Mouse (Mus musculus): ENCODE measurements at regions not wholly inside any gene's neighbourhood (a gene's known extent, or its start where the extent isn't known, plus 50 kb on each side); places are given as distances from the start of the nearest gene placed in this dataset.

GRCm38 (mm10) chr4:47653143-47653542, 178.7 kb downstream of the Sec61b start:
- 85% methylated on average over 2 of the region's 2 CpGs for WGBS
- ATAC-seq (ENCODE audit: low FRiP score, low TSS enrichment): no peak
- Histone ChIP-seq H3K4me3 (ENCODE audit: low read length) (no peak overlapping the region), H3K9me3 (ENCODE audit: low read length) (no peaks in the 10 kb centered on the region), H3K27me3 (ENCODE audit: insufficient read depth, low read length) (no peaks in the 10 kb centered on the region), H3K36me3 (ENCODE audit: insufficient read depth, low read length) (no peaks in the 10 kb centered on the region), H3K27ac (ENCODE audit: low read length) (no peak overlapping the region), H3K9ac (replicated peaks; ENCODE audit: low read length) (no peak overlapping the region), H3K4me1 (ENCODE audit: insufficient read depth, low read length) (peaks cover 6% of the 10 kb centered on the region; the same call in 1 of the 2 replicates), H3K4me2 (replicated peaks; ENCODE audit: low read depth, low read length) (no peak overlapping the region)

- 77% methylated on average over 5 of the region's 5 CpGs for WGBS
- no peaks in the 10 kb centered on the region for H3K27me3 ChIP-seq (ENCODE audit: insufficient read depth, low read length)
- H3K4me2 ChIP-seq (replicated peaks; ENCODE audit: low read depth, low read length): no peak overlapping the region
- no peak overlapping the region for H3K4me3 ChIP-seq (ENCODE audit: low read length)
- H3K9me3 ChIP-seq (ENCODE audit: low read length): no peaks in the 10 kb centered on the region
- no peak overlapping the region for H3K27ac ChIP-seq (ENCODE audit: low read length)
- H3K36me3 ChIP-seq (ENCODE audit: insufficient read depth, low read length): no peaks in the 10 kb centered on the region
- no peaks in the 10 kb centered on the region for H3K4me1 ChIP-seq (ENCODE audit: insufficient read depth, low read length)
- no peak overlapping the region for H3K9ac ChIP-seq (replicated peaks; ENCODE audit: low read length)
- ATAC-seq (ENCODE audit: low FRiP score, low TSS enrichment): no peak
These were observed 195.1 kb downstream of the Sec61b start for GRCm38 (mm10) chr4:47669519-47669918.

- Histone ChIP-seq H3K4me2 (replicated peaks; ENCODE audit: low read depth, low read length) (no peak overlapping the region), H3K36me3 (ENCODE audit: insufficient read depth, low read length) (no peaks in the 10 kb centered on the region), H3K9me3 (ENCODE audit: low read length) (no peaks in the 10 kb centered on the region), H3K4me3 (ENCODE audit: low read length) (no peak overlapping the region), H3K4me1 (ENCODE audit: insufficient read depth, low read length) (no peaks in the 10 kb centered on the region), H3K27me3 (ENCODE audit: insufficient read depth, low read length) (no peaks in the 10 kb centered on the region), H3K9ac (replicated peaks; ENCODE audit: low read length) (no peak overlapping the region), H3K27ac (ENCODE audit: low read length) (no peak overlapping the region)
- 61% methylated on average over 3 of the region's 3 CpGs for WGBS
- ATAC-seq (ENCODE audit: low FRiP score, low TSS enrichment): no peak
These were observed 196.0 kb downstream of the Sec61b start for GRCm38 (mm10) chr4:47670476-47670875.

- Histone ChIP-seq H3K4me3 (ENCODE audit: low read length) (no peak overlapping the region), H3K4me1 (ENCODE audit: insufficient read depth, low read length) (no peaks in the 10 kb centered on the region), H3K27ac (ENCODE audit: low read length) (no peak overlapping the region), H3K27me3 (ENCODE audit: insufficient read depth, low read length) (no peaks in the 10 kb centered on the region), H3K36me3 (ENCODE audit: insufficient read depth, low read length) (no peaks in the 10 kb centered on the region), H3K4me2 (replicated peaks; ENCODE audit: low read depth, low read length) (no peak overlapping the region), H3K9ac (replicated peaks; ENCODE audit: low read length) (no peak overlapping the region), H3K9me3 (ENCODE audit: low read length) (no peaks in the 10 kb centered on the region)
- 91% methylated on average over 5 of the region's 5 CpGs for WGBS
- no peak for ATAC-seq (ENCODE audit: low FRiP score, low TSS enrichment)
These were observed 196.9 kb downstream of the Sec61b start for GRCm38 (mm10) chr4:47671362-47671761.

- Histone ChIP-seq H3K4me2 (replicated peaks; ENCODE audit: low read depth, low read length) (no peak overlapping the region), H3K4me1 (ENCODE audit: insufficient read depth, low read length) (no peaks in the 10 kb centered on the region), H3K9me3 (ENCODE audit: low read length) (no peaks in the 10 kb centered on the region), H3K4me3 (ENCODE audit: low read length) (no peak overlapping the region), H3K27ac (ENCODE audit: low read length) (no peak overlapping the region), H3K36me3 (ENCODE audit: insufficient read depth, low read length) (no peaks in the 10 kb centered on the region), H3K9ac (replicated peaks; ENCODE audit: low read length) (no peak overlapping the region), H3K27me3 (ENCODE audit: insufficient read depth, low read length) (no peaks in the 10 kb centered on the region)
- ATAC-seq (ENCODE audit: low FRiP score, low TSS enrichment): no peak
- 87% methylated on average over 4 of the region's 4 CpGs for WGBS
These were observed 206.7 kb downstream of the Sec61b start for GRCm38 (mm10) chr4:47681141-47681540.

GRCm38 (mm10) chr4:47691207-47691606, 216.7 kb downstream of the Sec61b start:
- WGBS: 81% methylated on average over 2 of the region's 2 CpGs
- no peak overlapping the region for H3K9ac ChIP-seq (replicated peaks; ENCODE audit: low read length)

GRCm38 (mm10) chr4:47692654-47693053, 218.2 kb downstream of the Sec61b start:
- Histone ChIP-seq H3K4me3 (ENCODE audit: low read length) (no peak overlapping the region), H3K9ac (replicated peaks; ENCODE audit: low read length) (no peak overlapping the region), H3K4me2 (replicated peaks; ENCODE audit: low read depth, low read length) (no peak overlapping the region), H3K27me3 (ENCODE audit: insufficient read depth, low read length) (no peaks in the 10 kb centered on the region), H3K36me3 (ENCODE audit: insufficient read depth, low read length) (no peaks in the 10 kb centered on the region), H3K9me3 (ENCODE audit: low read length) (no peaks in the 10 kb centered on the region), H3K4me1 (ENCODE audit: insufficient read depth, low read length) (no peaks in the 10 kb centered on the region), H3K27ac (ENCODE audit: low read length) (no peak overlapping the region)
- ATAC-seq (ENCODE audit: low FRiP score, low TSS enrichment): no peak

More at GRCm38 (mm10) chr4:47691207-47691606, 216.7 kb downstream of the Sec61b start:
- Histone ChIP-seq H3K4me3 (ENCODE audit: low read length) (no peak overlapping the region), H3K27ac (ENCODE audit: low read length) (no peak overlapping the region), H3K36me3 (ENCODE audit: insufficient read depth, low read length) (no peaks in the 10 kb centered on the region), H3K4me1 (ENCODE audit: insufficient read depth, low read length) (no peaks in the 10 kb centered on the region), H3K4me2 (replicated peaks; ENCODE audit: low read depth, low read length) (no peak overlapping the region), H3K27me3 (ENCODE audit: insufficient read depth, low read length) (no peaks in the 10 kb centered on the region), H3K9me3 (ENCODE audit: low read length) (no peaks in the 10 kb centered on the region)
- ATAC-seq (ENCODE audit: low FRiP score, low TSS enrichment): no peak

- 79% methylated on average over 12 of the region's 12 CpGs for WGBS
- ATAC-seq (ENCODE audit: low FRiP score, low TSS enrichment): no peak
These were observed 218.8 kb downstream of the Sec61b start for GRCm38 (mm10) chr4:47693221-47693620.

GRCm38 (mm10) chr4:47697071-47697470, 222.6 kb downstream of the Sec61b start:
- no peaks in the 10 kb centered on the region for H3K9me3 ChIP-seq (ENCODE audit: low read length)
- no peak overlapping the region for H3K27ac ChIP-seq (ENCODE audit: low read length)
- no peak overlapping the region for H3K9ac ChIP-seq (replicated peaks; ENCODE audit: low read length)
- no peaks in the 10 kb centered on the region for H3K36me3 ChIP-seq (ENCODE audit: insufficient read depth, low read length)
- no peak for ATAC-seq (ENCODE audit: low FRiP score, low TSS enrichment)
- H3K4me1 ChIP-seq (ENCODE audit: insufficient read depth, low read length): no peaks in the 10 kb centered on the region
- no peak overlapping the region for H3K4me2 ChIP-seq (replicated peaks; ENCODE audit: low read depth, low read length)
- H3K4me3 ChIP-seq (ENCODE audit: low read length): no peak overlapping the region
- 95% methylated on average over 4 of the region's 4 CpGs for WGBS
- no peaks in the 10 kb centered on the region for H3K27me3 ChIP-seq (ENCODE audit: insufficient read depth, low read length)

More at GRCm38 (mm10) chr4:47693221-47693620, 218.8 kb downstream of the Sec61b start:
- Histone ChIP-seq H3K27me3 (ENCODE audit: insufficient read depth, low read length) (no peaks in the 10 kb centered on the region), H3K4me2 (replicated peaks; ENCODE audit: low read depth, low read length) (no peak overlapping the region), H3K9me3 (ENCODE audit: low read length) (no peaks in the 10 kb centered on the region), H3K27ac (ENCODE audit: low read length) (no peak overlapping the region), H3K4me3 (ENCODE audit: low read length) (no peak overlapping the region), H3K9ac (replicated peaks; ENCODE audit: low read length) (no peak overlapping the region), H3K36me3 (ENCODE audit: insufficient read depth, low read length) (no peaks in the 10 kb centered on the region), H3K4me1 (ENCODE audit: insufficient read depth, low read length) (no peaks in the 10 kb centered on the region)

- no peaks in the 10 kb centered on the region for H3K9me3 ChIP-seq (ENCODE audit: low read length)
- no peaks in the 10 kb centered on the region for H3K4me1 ChIP-seq (ENCODE audit: insufficient read depth, low read length)
- H3K4me2 ChIP-seq (replicated peaks; ENCODE audit: low read depth, low read length): no peak overlapping the region
- H3K36me3 ChIP-seq (ENCODE audit: insufficient read depth, low read length): no peaks in the 10 kb centered on the region
- no peak for ATAC-seq (ENCODE audit: low FRiP score, low TSS enrichment)
- H3K27ac ChIP-seq (ENCODE audit: low read length): no peak overlapping the region
- H3K27me3 ChIP-seq (ENCODE audit: insufficient read depth, low read length): no peaks in the 10 kb centered on the region
- no peak overlapping the region for H3K9ac ChIP-seq (replicated peaks; ENCODE audit: low read length)
- H3K4me3 ChIP-seq (ENCODE audit: low read length): no peak overlapping the region
- 51% methylated on average over 4 of the region's 4 CpGs for WGBS
These were observed 224.1 kb downstream of the Sec61b start for GRCm38 (mm10) chr4:47698514-47698913.

GRCm38 (mm10) chr4:47698926-47699325, 224.5 kb downstream of the Sec61b start:
- Histone ChIP-seq H3K4me3 (ENCODE audit: low read length) (no peak overlapping the region), H3K4me1 (ENCODE audit: insufficient read depth, low read length) (no peaks in the 10 kb centered on the region), H3K4me2 (replicated peaks; ENCODE audit: low read depth, low read length) (no peak overlapping the region), H3K9me3 (ENCODE audit: low read length) (no peaks in the 10 kb centered on the region), H3K36me3 (ENCODE audit: insufficient read depth, low read length) (no peaks in the 10 kb centered on the region), H3K9ac (replicated peaks; ENCODE audit: low read length) (no peak overlapping the region), H3K27me3 (ENCODE audit: insufficient read depth, low read length) (no peaks in the 10 kb centered on the region), H3K27ac (ENCODE audit: low read length) (no peak overlapping the region)
- no peak for ATAC-seq (ENCODE audit: low FRiP score, low TSS enrichment)
- WGBS: 46% methylated on average over 4 of the region's 4 CpGs
